Mouse (Mus musculus) left cerebral cortex, adult 11 months (tissue): ENCODE results near the gene Tmem182.
A peak's percentile ranks its signal among the peaks of the same experiment; 100 is the strongest.

Experiments used
- DNase-seq: peaks from one replicate; pipeline ENCODE4 v3.0.0; 2022; ENCODE audit warnings: low spot score

Gene Tmem182

GRCm38 (mm10) chr1:40805351-40805750 lies at the start of gene Tmem182:
Gene Tmem182, plus strand, starts transcription at chr1:40805601.
- no peak for DNase-seq

GRCm38 (mm10) chr1:40759751-40760445 lies 45.5 kb upstream of the Tmem182 start:
- no peak for DNase-seq

- no peak for DNase-seq
Measured at GRCm38 (mm10) chr1:40764042-40764441, 41.4 kb upstream of the Tmem182 start.

GRCm38 (mm10) chr1:40764701-40765275 lies 40.6 kb upstream of the Tmem182 start:
- DNase-seq = no peak

GRCm38 (mm10) chr1:40765521-40765920 lies 39.9 kb upstream of the Tmem182 start:
- no peak for DNase-seq

GRCm38 (mm10) chr1:40767588-40767987 lies 37.8 kb upstream of the Tmem182 start:
- DNase-seq = no peak

GRCm38 (mm10) chr1:40768606-40769005 lies 36.8 kb upstream of the Tmem182 start:
- peak; percentile 12 for DNase-seq

GRCm38 (mm10) chr1:40769331-40769894 lies 36.0 kb upstream of the Tmem182 start:
- no peak for DNase-seq

GRCm38 (mm10) chr1:40771196-40771970 lies 34.0 kb upstream of the Tmem182 start:
- DNase-seq = no peak

- DNase-seq = no peak
Measured at GRCm38 (mm10) chr1:40773234-40773633, 32.2 kb upstream of the Tmem182 start.

- no peak for DNase-seq
Measured at GRCm38 (mm10) chr1:40774040-40774439, 31.4 kb upstream of the Tmem182 start.

GRCm38 (mm10) chr1:40776102-40776501 lies 29.3 kb upstream of the Tmem182 start:
- no peak for DNase-seq

GRCm38 (mm10) chr1:40776763-40777162 lies 28.6 kb upstream of the Tmem182 start:
- no peak for DNase-seq

GRCm38 (mm10) chr1:40783450-40783849 lies 22.0 kb upstream of the Tmem182 start:
- DNase-seq = no peak

- DNase-seq = no peak
Measured at GRCm38 (mm10) chr1:40784306-40784705, 21.1 kb upstream of the Tmem182 start.

- no peak for DNase-seq
Measured at GRCm38 (mm10) chr1:40785876-40786445, 19.4 kb upstream of the Tmem182 start.

GRCm38 (mm10) chr1:40788956-40789355 lies 16.4 kb upstream of the Tmem182 start:
- DNase-seq = no peak

GRCm38 (mm10) chr1:40789666-40790233 lies 15.7 kb upstream of the Tmem182 start:
- DNase-seq = no peak

- DNase-seq = peak; percentile 80
Measured at GRCm38 (mm10) chr1:40790324-40791141, 14.9 kb upstream of the Tmem182 start, which contains the start of gene Mfsd9. Gene Mfsd9, minus strand, starts transcription at chr1:40790687.

- no peak for DNase-seq
Measured at GRCm38 (mm10) chr1:40795508-40795907, 9.9 kb upstream of the Tmem182 start.

GRCm38 (mm10) chr1:40797348-40797747 lies 8.1 kb upstream of the Tmem182 start:
- peak; percentile 51 for DNase-seq
